Mouse (Mus musculus) CH12.LX (cell line): ENCODE measurements around the gene Dusp6.

Experiments
- CHD2 ChIP-seq: IDR thresholded peaks from 2 replicates; pipeline ENCODE4 v1.6.1; 2011; ENCODE audit warnings: low read length, improper control_type of control experiment
- CTCF ChIP-seq, 2 experiments: IDR thresholded peaks in 1 of 2; conservative IDR thresholded peaks in 1 of 2; 2 replicates each; pipeline ENCODE4 v1.5.1; 2011 to 2012; ENCODE audit warnings: low read depth in 2 of 2, low read length in 2 of 2, improper control_type of control experiment in 1 of 2, inconsistent platforms in 1 of 2, mild to moderate bottlenecking in 1 of 2, moderate library complexity in 1 of 2
- E2F4 ChIP-seq: IDR thresholded peaks from 2 replicates; pipeline ENCODE4 v1.6.1; 2011; ENCODE audit warnings: low read depth, low read length, improper control_type of control experiment; ENCODE audit not compliant: insufficient replicate concordance
- EP300 ChIP-seq: IDR thresholded peaks from 2 replicates; pipeline ENCODE4 v1.6.1; 2011; ENCODE audit warnings: low read length, improper control_type of control experiment
- HCFC1 ChIP-seq: IDR thresholded peaks from 2 replicates; pipeline ENCODE4 v1.6.1; 2012; ENCODE audit warnings: low read depth, mild to moderate bottlenecking, inconsistent platforms, low read length, improper control_type of control experiment
- JUND ChIP-seq: conservative IDR thresholded peaks from 2 replicates; pipeline ENCODE4 v1.6.1; 2011; ENCODE audit warnings: low read depth, low read length, improper control_type of control experiment
- MAX ChIP-seq: IDR thresholded peaks from 2 replicates; pipeline ENCODE4 v1.6.1; 2011; ENCODE audit warnings: low read length, improper control_type of control experiment
- MEF2A ChIP-seq: IDR thresholded peaks from 2 replicates; pipeline ENCODE4 v1.6.1; 2014; ENCODE audit warnings: low read depth, mild to moderate bottlenecking, inconsistent platforms, low read length, improper control_type of control experiment, borderline replicate concordance
- MXI1 ChIP-seq: IDR thresholded peaks from 2 replicates; pipeline ENCODE4 v1.6.1; 2011; ENCODE audit warnings: mild to moderate bottlenecking, low read depth, low read length, improper control_type of control experiment
- POLR2A ChIP-seq: IDR thresholded peaks from 2 replicates; pipeline ENCODE4 v1.6.1; 2011; ENCODE audit warnings: low read depth, mild to moderate bottlenecking, improper control_type of control experiment, low read length
- USF1 ChIP-seq: IDR thresholded peaks from 2 replicates; pipeline ENCODE4 v1.6.1; 2014; ENCODE audit warnings: low read depth, mild to moderate bottlenecking, inconsistent platforms, low read length, improper control_type of control experiment
- ZC3H11A ChIP-seq: IDR thresholded peaks from 2 replicates; pipeline ENCODE4 v1.6.1; 2012; ENCODE audit warnings: low read depth, mild to moderate bottlenecking, inconsistent platforms, low read length, improper control_type of control experiment
- ZKSCAN1 ChIP-seq: IDR thresholded peaks from 2 replicates; pipeline ENCODE4 v1.6.1; 2012; ENCODE audit warnings: low read depth, inconsistent platforms, low read length, improper control_type of control experiment, borderline replicate concordance

DNA sequence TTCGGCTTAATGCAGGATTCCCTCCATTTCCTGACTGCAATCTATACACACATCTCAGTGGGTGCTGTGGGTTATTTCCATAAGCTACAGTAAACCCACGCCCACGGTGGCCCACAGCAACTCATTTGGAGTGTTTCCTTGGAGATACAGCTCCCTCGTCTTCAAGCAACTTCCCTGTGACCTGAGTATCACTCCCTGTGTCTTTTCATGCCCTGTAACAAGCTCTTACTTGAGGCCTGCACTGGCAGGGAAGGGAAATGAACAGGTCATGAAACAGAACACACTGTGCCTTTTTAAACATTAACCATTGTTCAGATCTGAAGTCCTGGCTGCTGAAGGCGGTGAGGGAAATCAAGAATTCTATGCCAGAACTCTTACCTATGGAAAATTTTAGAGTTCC lies 40.3 kb upstream of the Dusp6 start:
- TF ChIP-seq CTCF (conservative IDR thresholded peaks at IDR 0.05 in 1 of 2, IDR thresholded peaks at IDR 0.05 in 1 of 2; ENCODE audit: low read depth in 2 of 2, low read length in 2 of 2) (no peak), HCFC1 (no peak), POLR2A (no peak), MXI1 (no peak), USF1 (no peak), MAX (no peak), CHD2 (no peak), JUND (no peak), E2F4 (no peak), ZKSCAN1 (no peak), ZC3H11A (no peak), EP300 (no peak), MEF2A (no peak)
